Mouse (Mus musculus): ENCODE data around the gene Rab21.
A peak's percentile ranks its signal among the peaks of the same experiment; 100 is the strongest.

DNA sequence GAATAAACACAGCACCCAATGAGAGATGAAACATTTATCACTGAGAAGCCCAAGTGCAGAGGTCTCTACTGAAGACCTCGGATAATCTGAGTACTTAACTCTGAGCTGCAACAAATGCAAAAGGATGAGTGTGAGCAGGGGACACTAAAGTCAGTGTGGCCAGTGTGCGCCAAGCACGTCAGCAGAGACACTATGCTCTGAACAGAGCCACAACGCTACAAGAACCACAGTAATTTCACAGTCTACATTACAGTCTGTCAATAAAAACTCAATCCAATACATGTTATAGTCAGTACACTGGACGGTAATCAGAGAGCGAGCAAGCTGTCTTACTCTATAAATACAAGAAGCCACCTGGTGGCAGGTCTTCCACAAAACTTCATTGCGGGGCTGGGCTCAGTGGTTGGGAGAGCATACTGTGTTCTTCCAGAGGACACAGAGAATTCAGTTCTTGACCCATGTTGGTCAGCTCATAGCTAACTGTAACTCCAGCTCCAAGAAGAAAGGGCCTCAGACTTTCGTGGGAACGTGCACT is 18.9 kb downstream of the Rab21 start:
- TF ChIP-seq CTCF (IDR thresholded peaks at IDR 0.05) = peak; percentile 16; the same call in 1 of the 2 replicates
- TF ChIP-seq POLR2A (IDR thresholded peaks at IDR 0.05; ENCODE audit: insufficient read depth, low read depth, low read length) = no peak
- TF ChIP-seq EP300 (IDR thresholded peaks at IDR 0.05; ENCODE audit: insufficient read depth, low read depth, low read length) = no peak
